Mouse (Mus musculus) forebrain, embryonic 14.5 days (tissue): ENCODE measurements around the gene Ehd1. TPM values are rescaled to one million over a fixed set of nuclear protein-coding genes. Genes with fewer than 3 reads are reported as not detected.

ENCODE experiments used
- ATAC-seq: fragments of 200-750 bp; cut with Nextera tagmentation; 2 replicates; pipeline ENCODE4 v1.8.0; 2017; ENCODE audit warnings: mild to moderate bottlenecking, moderate library complexity
- DNase-seq: peaks from one replicate; pipeline ENCODE4 v3.0.0-alpha.2; 2015; ENCODE audit warnings: low spot score
- H3K27ac ChIP-seq: fragments of 300-500 bp; sonication (generic); 2 replicates; pipeline ENCODE4 v1.5.1; 2014; ENCODE audit warnings: low read depth, mild to moderate bottlenecking, control low read depth, low read length, moderate library complexity
- H3K27me3 ChIP-seq: fragments of 300-500 bp; sonication (generic); replicated peaks from 2 replicates; pipeline ENCODE4 v1.6.1; 2014; ENCODE audit warnings: low read length, control low read depth, mixed read lengths; ENCODE audit not compliant: control insufficient read depth, insufficient read depth
- H3K36me3 ChIP-seq: fragments of 300-500 bp; sonication (generic); 2 replicates; pipeline ENCODE4 v1.6.1; 2014; ENCODE audit warnings: low read length, control low read depth; ENCODE audit not compliant: control insufficient read depth, insufficient read depth
- H3K4me1 ChIP-seq: fragments of 300-500 bp; sonication (generic); 2 replicates; pipeline ENCODE4 v1.6.1; 2014; ENCODE audit warnings: antibody characterized with exemption, low read length, control low read depth; ENCODE audit not compliant: control insufficient read depth, insufficient read depth
- H3K4me2 ChIP-seq: fragments of 300-500 bp; sonication (generic); 2 replicates; pipeline ENCODE4 v1.6.1; 2014; ENCODE audit warnings: mild to moderate bottlenecking, control low read depth, low read length
- H3K4me3 ChIP-seq: fragments of 300-500 bp; sonication (generic); 2 replicates; pipeline ENCODE4 v1.5.1; 2014; ENCODE audit warnings: low read depth, low read length, control low read depth
- H3K9ac ChIP-seq: fragments of 300-500 bp; sonication (generic); 2 replicates; pipeline ENCODE4 v1.6.1; 2014; ENCODE audit warnings: mild to moderate bottlenecking, low read length, control low read depth, moderate library complexity
- H3K9me3 ChIP-seq: fragments of 300-500 bp; sonication (generic); replicated peaks from 2 replicates; pipeline ENCODE4 v1.6.1; 2016; ENCODE audit warnings: low read length, control low read depth, mixed read lengths; ENCODE audit not compliant: control insufficient read depth
- WGBS: fragments of 180-500 bp; shearing (Covaris S2); extraction: QIAGEN DNeasy Blood & Tissue Kit; methylation state at CpG from one replicate; pipeline ENCODE4 v1.1.7; 2014; 5-methylcytosine and 5-hydroxymethylcytosine counted together
- polyA plus RNA-seq: library from polyadenylated mRNA; unstranded; fragments of >200 nt; fragmentation: Nextera tagmentation; extraction: Ambion mirVana; gene quantifications from 2 replicates; pipeline ENCODE4 v1.2.1, GENCODE M21; 2014

Ehd1 gene
- polyA plus RNA-seq, 1 experiment from 2014 or later: 71.3 TPM

DNA sequence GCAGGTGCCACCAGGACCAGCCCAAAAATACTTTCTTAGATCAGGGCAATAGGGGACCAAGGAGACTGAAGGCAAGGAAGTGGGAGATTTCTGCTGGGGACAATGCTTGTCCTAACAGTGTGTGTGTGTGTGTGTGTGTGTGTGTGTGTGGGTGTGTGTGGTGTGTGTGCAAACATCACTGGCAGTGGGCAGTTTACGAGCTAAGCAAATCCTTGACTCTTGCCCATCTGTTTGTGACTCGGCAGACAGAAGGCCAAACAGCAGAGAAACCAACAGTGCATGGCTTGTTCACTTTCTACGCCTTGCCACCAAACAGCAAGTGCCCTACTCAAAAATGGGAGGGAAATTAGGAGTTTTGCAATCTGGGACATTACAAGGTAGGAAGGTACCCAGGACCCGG, 2.9 kb upstream of the Ehd1 start:
- Histone ChIP-seq H3K4me2 (no peak overlapping the region), H3K27ac (no peak overlapping the region), H3K36me3 (no peaks in the 10 kb centered on the region), H3K27me3 (no peaks in the 10 kb centered on the region), H3K4me1 (peaks cover 15% of the 10 kb centered on the region), H3K9ac (no peak overlapping the region), H3K9me3 (no peaks in the 10 kb centered on the region), H3K4me3 (no peak overlapping the region)
- ATAC-seq (no peak), DNase-seq (no peak)
- WGBS: 89% methylated on average over 4 of the region's 4 CpGs

DNA sequence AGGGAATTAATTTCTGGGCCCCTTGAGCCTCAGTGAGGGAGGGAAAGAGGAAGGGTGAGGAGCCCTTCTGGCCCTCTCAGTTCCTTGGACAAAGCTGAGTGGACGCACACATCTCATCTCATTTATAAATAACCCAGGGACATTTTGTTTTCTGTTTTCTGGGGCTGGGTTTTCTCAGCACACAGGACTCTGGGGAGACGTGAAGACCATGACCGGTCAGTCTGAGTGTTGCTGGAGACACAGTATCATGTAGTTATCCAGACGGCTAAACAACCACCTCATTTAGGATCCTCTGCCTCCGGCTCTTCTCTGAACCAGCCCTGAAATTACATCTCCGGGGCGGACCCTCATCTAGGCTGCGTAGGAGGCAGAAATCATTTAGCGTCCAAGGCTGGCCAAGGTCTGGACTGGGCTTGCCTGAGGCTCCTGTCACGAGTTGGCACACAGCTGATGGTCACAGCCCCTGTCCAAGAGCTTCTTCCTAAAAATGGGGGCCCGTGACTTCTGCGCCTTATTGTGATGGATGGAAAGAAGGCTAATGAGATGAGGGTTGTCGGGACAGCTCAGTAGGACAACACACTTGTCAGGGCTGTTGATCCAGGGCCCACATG, 2.4 kb upstream of the Ehd1 start:
- no peak overlapping the region for H3K27ac ChIP-seq
- no peak overlapping the region for H3K4me2 ChIP-seq
- no peaks in the 10 kb centered on the region for H3K36me3 ChIP-seq
- H3K9ac ChIP-seq: no peak overlapping the region
- no peak for DNase-seq
- no peaks in the 10 kb centered on the region for H3K27me3 ChIP-seq
- H3K9me3 ChIP-seq: no peaks in the 10 kb centered on the region
- WGBS: 92% methylated on average over 13 of the region's 13 CpGs
- ATAC-seq: no peak
- H3K4me3 ChIP-seq: no peak overlapping the region
- peaks cover 20% of the 10 kb centered on the region for H3K4me1 ChIP-seq

DNA sequence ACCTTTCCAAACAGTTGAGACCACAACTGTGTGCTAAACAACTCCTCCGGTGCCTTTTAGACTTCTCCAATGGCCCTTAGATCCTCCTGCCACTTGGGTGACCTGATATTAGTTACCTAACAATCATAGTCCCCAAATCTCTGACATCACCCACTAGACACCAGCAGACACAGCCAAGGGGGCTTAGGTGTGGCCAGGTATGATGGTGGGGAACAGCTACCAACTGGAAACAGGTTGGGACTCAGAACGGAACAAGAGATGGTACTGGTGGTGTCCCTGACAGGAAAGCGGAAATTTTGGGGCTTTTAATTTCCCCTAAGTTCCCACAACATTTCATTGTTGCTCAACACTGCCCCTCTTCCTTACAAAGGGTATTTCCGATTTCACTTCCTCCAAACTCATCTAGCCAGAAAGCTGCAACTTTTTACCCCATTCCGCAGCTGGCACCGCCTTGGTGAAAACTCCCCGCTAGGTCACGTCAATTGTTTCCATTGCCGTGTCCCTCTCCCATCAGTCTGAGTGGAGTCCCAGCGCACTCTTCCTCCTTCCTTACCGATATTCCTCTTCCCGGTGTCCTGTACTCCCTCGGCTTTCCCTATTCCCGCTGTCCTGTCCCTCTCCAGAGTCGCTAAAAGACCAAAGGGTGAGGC, 660 bp upstream of the Ehd1 start:
- Histone ChIP-seq H3K36me3 (peaks cover 11% of the 10 kb centered on the region), H3K27ac (peak overlapping the region; percentile 67), H3K9me3 (no peaks in the 10 kb centered on the region), H3K27me3 (no peaks in the 10 kb centered on the region), H3K4me3 (peak overlapping the region; percentile 87), H3K4me1 (peaks cover 23% of the 10 kb centered on the region), H3K4me2 (peak overlapping the region; percentile 86), H3K9ac (peak overlapping the region; percentile 66)
- ATAC-seq (no peak; the same call in 1 of the 2 replicates), DNase-seq (peak; percentile 21)
- 5% methylated on average over 15 of the region's 15 CpGs for WGBS

- Histone ChIP-seq H3K27me3 (no peaks in the 10 kb centered on the region), H3K4me2 (peak overlapping the region; percentile 86), H3K27ac (no peak overlapping the region), H3K4me3 (peak overlapping the region; percentile 87), H3K36me3 (peaks cover 31% of the 10 kb centered on the region), H3K4me1 (peaks cover 23% of the 10 kb centered on the region), H3K9me3 (no peaks in the 10 kb centered on the region), H3K9ac (peak overlapping the region; percentile 83)
- ATAC-seq (no peak), DNase-seq (no peak)
- WGBS: 7% methylated on average over 10 of the region's 10 CpGs
Observed at GRCm38 (mm10) chr19:6277661-6278438, 1.3 kb downstream of the Ehd1 start.

GRCm38 (mm10) chr19:6278439-6279073, 2.0 kb downstream of the Ehd1 start:
- peaks cover 23% of the 10 kb centered on the region for H3K4me1 ChIP-seq
- H3K9ac ChIP-seq: peak overlapping the region; percentile 83
- peaks cover 38% of the 10 kb centered on the region for H3K36me3 ChIP-seq
- peak overlapping the region; percentile 87 for H3K4me3 ChIP-seq
- DNase-seq (no peak), ATAC-seq (no peak)
- H3K27ac ChIP-seq: no peak overlapping the region
- no peaks in the 10 kb centered on the region for H3K9me3 ChIP-seq
- peak overlapping the region; percentile 86 for H3K4me2 ChIP-seq
- H3K27me3 ChIP-seq: no peaks in the 10 kb centered on the region
- WGBS: 48% methylated on average over 6 of the region's 6 CpGs

DNA sequence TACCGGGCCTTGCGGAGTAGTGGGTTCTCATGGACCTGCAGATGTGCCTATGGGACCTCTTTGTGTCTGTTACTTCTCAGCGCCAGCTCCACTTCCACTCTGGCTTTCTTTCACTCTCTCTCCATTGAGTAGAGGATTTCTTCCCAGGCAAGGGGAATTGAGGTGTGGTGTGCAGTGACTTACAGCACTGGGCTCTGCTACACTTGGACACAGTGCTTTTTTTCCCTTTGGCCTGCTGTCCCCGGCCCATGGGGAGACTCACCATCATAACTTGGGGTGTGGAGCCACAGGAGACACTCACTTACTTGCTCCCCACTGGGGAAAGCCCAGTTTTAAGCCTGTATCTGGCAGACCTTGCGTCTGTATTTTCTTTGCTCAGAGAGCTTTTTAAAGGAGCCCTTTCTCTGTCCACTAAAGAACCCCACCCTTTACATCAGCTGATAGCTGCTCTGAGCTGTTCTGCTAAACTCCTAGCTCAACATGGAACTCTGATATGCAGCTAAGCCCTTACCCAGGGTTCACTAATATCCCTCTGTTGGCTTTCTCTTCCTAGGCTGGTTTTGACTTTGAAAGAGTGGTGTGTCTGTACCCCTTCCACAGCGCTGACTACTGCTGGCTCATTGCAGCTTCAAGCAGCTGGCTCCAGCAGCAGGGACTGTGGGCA, 3.1 kb downstream of the Ehd1 start:
- DNase-seq: no peak
- peak overlapping the region; percentile 83 for H3K9ac ChIP-seq
- H3K27me3 ChIP-seq: no peaks in the 10 kb centered on the region
- no peak for ATAC-seq
- peaks cover 46% of the 10 kb centered on the region for H3K36me3 ChIP-seq
- peaks cover 23% of the 10 kb centered on the region for H3K4me1 ChIP-seq
- H3K9me3 ChIP-seq: no peaks in the 10 kb centered on the region
- WGBS: 88% methylated on average over 6 of the region's 6 CpGs
- H3K27ac ChIP-seq: no peak overlapping the region
- H3K4me3 ChIP-seq: 0 out of 2 replicates have a peak overlapping the region, but pooled peaks have one; percentile 87
- H3K4me2 ChIP-seq: peak overlapping the region; percentile 86

GRCm38 (mm10) chr19:6280554-6280953, 4.0 kb downstream of the Ehd1 start:
- no peak for ATAC-seq
- no peak for DNase-seq
- Histone ChIP-seq H3K4me3 (no peak overlapping the region), H3K9me3 (no peaks in the 10 kb centered on the region), H3K9ac (no peak overlapping the region), H3K36me3 (peaks cover 54% of the 10 kb centered on the region), H3K27ac (no peak overlapping the region), H3K4me1 (peaks cover 20% of the 10 kb centered on the region), H3K4me2 (no peak overlapping the region), H3K27me3 (no peaks in the 10 kb centered on the region)
- 86% methylated on average over 7 of the region's 7 CpGs for WGBS

- ATAC-seq: no peak
- Histone ChIP-seq H3K4me2 (no peak overlapping the region), H3K27me3 (no peaks in the 10 kb centered on the region), H3K4me3 (no peak overlapping the region), H3K27ac (no peak overlapping the region), H3K4me1 (peaks cover 18% of the 10 kb centered on the region), H3K9me3 (no peaks in the 10 kb centered on the region), H3K36me3 (peaks cover 61% of the 10 kb centered on the region), H3K9ac (no peak overlapping the region)
- 90% methylated on average over 14 of the region's 14 CpGs for WGBS
- DNase-seq: no peak
Observed at GRCm38 (mm10) chr19:6281122-6282020, 4.8 kb downstream of the Ehd1 start.
